Mouse (Mus musculus) lung, postnatal 0 days (tissue): ENCODE results near the gene Cd300ld. TPM values are rescaled to one million over a fixed set of nuclear protein-coding genes. Genes with fewer than 3 reads are reported as not detected.
"Not testable (repeated sequence)": the region's sequence is repeated elsewhere in the genome, so short reads cannot be mapped to it uniquely, and the experiment has no call there.

Experiments used
- ATAC-seq: fragments of 200-750 bp; cut with Nextera tagmentation; 2 replicates; pipeline ENCODE4 v1.8.0; 2017; ENCODE audit warnings: moderate library complexity
- DNase-seq: peaks from one replicate; pipeline ENCODE4 v3.0.0-alpha.2; 2016; ENCODE audit warnings: low spot score
- H3K27ac ChIP-seq: fragments of 300-500 bp; sonication (generic); 2 replicates; pipeline ENCODE4 v1.5.1; 2014; ENCODE audit warnings: antibody characterized with exemption, mild to moderate bottlenecking, low read length, mixed read lengths
- H3K27me3 ChIP-seq: fragments of 300-500 bp; sonication (generic); replicated peaks from 2 replicates; pipeline ENCODE4 v1.6.1; 2014; ENCODE audit warnings: low read length, mixed read lengths; ENCODE audit not compliant: insufficient read depth
- H3K36me3 ChIP-seq: fragments of 300-500 bp; sonication (generic); 2 replicates; pipeline ENCODE4 v1.6.1; 2014; ENCODE audit warnings: low read length, mixed read lengths; ENCODE audit not compliant: insufficient read depth
- H3K4me1 ChIP-seq: fragments of 300-500 bp; sonication (generic); 2 replicates; pipeline ENCODE4 v1.6.1; 2014; ENCODE audit warnings: antibody characterized with exemption, low read depth, low read length, mixed read lengths; ENCODE audit not compliant: insufficient read depth
- H3K4me2 ChIP-seq: fragments of 300-500 bp; sonication (generic); replicated peaks from 2 replicates; pipeline ENCODE4 v1.6.1; 2014; ENCODE audit warnings: low read depth, mild to moderate bottlenecking, low read length, moderate library complexity, mixed read lengths
- H3K4me3 ChIP-seq: fragments of 300-500 bp; sonication (generic); 2 replicates; pipeline ENCODE4 v1.5.1; 2014; ENCODE audit warnings: low read depth, low read length
- H3K9ac ChIP-seq: fragments of 300-500 bp; sonication (generic); replicated peaks from 2 replicates; pipeline ENCODE4 v1.6.1; 2014; ENCODE audit warnings: low read depth, mild to moderate bottlenecking
- H3K9me3 ChIP-seq: fragments of 300-500 bp; sonication (generic); 2 replicates; pipeline ENCODE4 v1.6.1; 2016; ENCODE audit warnings: low read length, mixed read lengths
- CTCF ChIP-seq: IDR thresholded peaks from 2 replicates; pipeline ENCODE4 v1.5.1; 2016; ENCODE audit warnings: antibody characterized with exemption, mild to moderate bottlenecking
- EP300 ChIP-seq: IDR thresholded peaks from 2 replicates; pipeline ENCODE4 v1.6.1; 2016; ENCODE audit warnings: antibody characterized with exemption, mild to moderate bottlenecking, control low read depth
- WGBS: fragments of 180-500 bp; shearing (Covaris S2); extraction: QIAGEN DNeasy Blood & Tissue Kit; methylation state at CpG from one replicate; pipeline ENCODE4 v1.1.7; 2014; 5-methylcytosine and 5-hydroxymethylcytosine counted together
- polyA plus RNA-seq: library from polyadenylated mRNA; unstranded; fragments of >200 nt; fragmentation: Nextera tagmentation; extraction: Ambion mirVana; gene quantifications from 2 replicates; pipeline ENCODE4 v1.2.1, GENCODE M21; 2015

Cd300ld gene
- polyA plus RNA-seq, result 0.92 and 1.0 TPM in 2 replicates

- H3K27ac ChIP-seq, result no peak within 1 kb of the TSS
- H3K27me3 ChIP-seq, result no peaks in the 10 kb centered on the region
- H3K4me1 ChIP-seq, result no peaks in the 10 kb centered on the region
- H3K9me3 ChIP-seq, result no peaks in the 10 kb centered on the region
- 62% methylated on average over 4 of the region's 4 CpGs for WGBS
- H3K9ac ChIP-seq, result no peak within 1 kb of the TSS
- TF ChIP-seq CTCF, result no peak
- TF ChIP-seq EP300, result no peak
- H3K4me2 ChIP-seq, result no peak within 1 kb of the TSS
- H3K36me3 ChIP-seq, result no peaks in the 10 kb centered on the region
- DNase-seq (peak; percentile 22), ATAC-seq (no peak)
- no peak within 1 kb of the TSS for H3K4me3 ChIP-seq
Measured at GRCm38 (mm10) chr11:114989793-114990192, at the start of gene Cd300ld. Cd300ld (minus strand) TSS chr11:114989922.

- H3K4me3 ChIP-seq, H3K36me3 ChIP-seq, ATAC-seq, H3K27me3 ChIP-seq, H3K9ac ChIP-seq, H3K9me3 ChIP-seq, H3K4me1 ChIP-seq, H3K4me2 ChIP-seq, DNase-seq, H3K27ac ChIP-seq: not testable (repeated sequence)
- no CpG with 5 or more reads among the region's 6 CpGs for WGBS
Measured at GRCm38 (mm10) chr11:115037669-115038068, 47.9 kb upstream of the Cd300ld start, which contains the start of gene Cd300ld5. Cd300ld5 (minus strand) TSS chr11:115037769.

- no CpG with 5 or more reads among the region's 6 CpGs for WGBS
- H3K4me3 ChIP-seq, H3K9me3 ChIP-seq, H3K27me3 ChIP-seq, DNase-seq, H3K9ac ChIP-seq, H3K36me3 ChIP-seq, ATAC-seq, H3K4me2 ChIP-seq, H3K4me1 ChIP-seq, H3K27ac ChIP-seq: not testable (repeated sequence)
Measured at GRCm38 (mm10) chr11:115026912-115027311, 37.2 kb upstream of the Cd300ld start, which contains the start of gene Cd300ld4. Cd300ld4 (minus strand) TSS chr11:115027012.

- H3K4me2 ChIP-seq, H3K36me3 ChIP-seq, H3K4me1 ChIP-seq, H3K9ac ChIP-seq, DNase-seq, ATAC-seq, H3K27ac ChIP-seq, H3K27me3 ChIP-seq, H3K4me3 ChIP-seq, H3K9me3 ChIP-seq: not testable (repeated sequence)
- WGBS, result no CpG with 5 or more reads among the region's 7 CpGs
Measured at GRCm38 (mm10) chr11:115016093-115016492, 26.4 kb upstream of the Cd300ld start, which contains the start of gene Cd300ld2. Cd300ld2 (minus strand) TSS chr11:115016193.

- no peak overlapping the region for H3K4me2 ChIP-seq
- TF ChIP-seq CTCF, result no peak
- TF ChIP-seq EP300, result no peak
- ATAC-seq (peak; percentile 23; the same call in 1 of the 2 replicates), DNase-seq (peak; percentile 44)
- WGBS, result 60% methylated on average over 5 of the region's 5 CpGs
- H3K27me3 ChIP-seq, result no peaks in the 10 kb centered on the region
- no peaks in the 10 kb centered on the region for H3K9me3 ChIP-seq
- H3K27ac ChIP-seq, result no peak overlapping the region
- no peak overlapping the region for H3K4me3 ChIP-seq
- no peaks in the 10 kb centered on the region for H3K36me3 ChIP-seq
- no peak overlapping the region for H3K9ac ChIP-seq
- H3K4me1 ChIP-seq, result no peaks in the 10 kb centered on the region
Measured at GRCm38 (mm10) chr11:115004070-115004469, 14.3 kb upstream of the Cd300ld start.

GRCm38 (mm10) chr11:115001474-115002040 lies 11.8 kb upstream of the Cd300ld start, which contains the start of gene Cd300c2:
Cd300c2 (minus strand) TSS chr11:115001880.
- H3K27me3 ChIP-seq, result no peaks in the 10 kb centered on the region
- no peak within 1 kb of the TSS for H3K4me3 ChIP-seq
- H3K9me3 ChIP-seq, result no peaks in the 10 kb centered on the region
- H3K4me2 ChIP-seq, result no peak within 1 kb of the TSS
- WGBS, result 80% methylated on average over 7 of the region's 7 CpGs
- DNase-seq (peak; percentile 17), ATAC-seq (no peak; the same call in 1 of the 2 replicates)
- no peak for TF ChIP-seq CTCF
- no peak for TF ChIP-seq EP300
- H3K9ac ChIP-seq, result no peak within 1 kb of the TSS
- H3K27ac ChIP-seq, result no peak within 1 kb of the TSS
- H3K4me1 ChIP-seq, result no peaks in the 10 kb centered on the region
- H3K36me3 ChIP-seq, result no peaks in the 10 kb centered on the region

- no peak overlapping the region for H3K9ac ChIP-seq
- no peaks in the 10 kb centered on the region for H3K27me3 ChIP-seq
- H3K36me3 ChIP-seq, result no peaks in the 10 kb centered on the region
- ATAC-seq (no peak), DNase-seq (no peak)
- H3K27ac ChIP-seq, result no peak overlapping the region
- H3K4me3 ChIP-seq, result no peak overlapping the region
- no peaks in the 10 kb centered on the region for H3K4me1 ChIP-seq
- 69% methylated on average over 4 of the region's 4 CpGs for WGBS
- H3K9me3 ChIP-seq, result no peaks in the 10 kb centered on the region
- TF ChIP-seq CTCF (no peak), EP300 (no peak)
- no peak overlapping the region for H3K4me2 ChIP-seq
Measured at GRCm38 (mm10) chr11:114981866-114982265, 7.9 kb downstream of the Cd300ld start.
